Mouse (Mus musculus): ENCODE measurements at regions not wholly inside any gene's neighbourhood (a gene's known extent, or its start where the extent isn't known, plus 50 kb on each side); places are given as distances from the start of the nearest gene placed in this dataset.
A peak's percentile ranks its signal among the peaks of the same experiment; 100 is the strongest.

- DNase-seq (ENCODE audit: low spot score): no peak
Measured at GRCm38 (mm10) chr16:5487259-5487658, 231.5 kb upstream of the Eef2kmt start.

GRCm38 (mm10) chr16:5483337-5483736 is 227.6 kb upstream of the Eef2kmt start:
- Histone ChIP-seq H3K27me3 (ENCODE audit: control insufficient read depth, insufficient read depth, low read length) (no peaks in the 10 kb centered on the region), H3K27ac (replicated peaks; ENCODE audit: low read depth, low read length) (no peak overlapping the region), H3K9ac (ENCODE audit: low read length) (no peak overlapping the region), H3K4me2 (ENCODE audit: low read depth, severe bottlenecking) (no peak overlapping the region), H3K9me3 (ENCODE audit: control insufficient read depth, low read length) (no peaks in the 10 kb centered on the region), H3K36me3 (ENCODE audit: control insufficient read depth, insufficient read depth, low read length) (no peaks in the 10 kb centered on the region), H3K4me1 (ENCODE audit: control insufficient read depth, insufficient read depth, low read length) (no peaks in the 10 kb centered on the region), H3K4me3 (ENCODE audit: low read depth, low read length) (no peak overlapping the region)
- WGBS: 13% methylated on average over 6 of the region's 6 CpGs
- ATAC-seq (ENCODE audit: insufficient number of reproducible peaks, low FRiP score, low TSS enrichment, low read depth): no peak
- DNase-seq (ENCODE audit: low spot score): no peak

More at GRCm38 (mm10) chr16:5487259-5487658, 231.5 kb upstream of the Eef2kmt start:
- H3K27me3 ChIP-seq (ENCODE audit: control insufficient read depth, insufficient read depth, low read length): no peaks in the 10 kb centered on the region
- H3K4me2 ChIP-seq (ENCODE audit: low read depth, severe bottlenecking): no peak overlapping the region
- no peak overlapping the region for H3K27ac ChIP-seq (replicated peaks; ENCODE audit: low read depth, low read length)
- no peak overlapping the region for H3K9ac ChIP-seq (ENCODE audit: low read length)
- no peaks in the 10 kb centered on the region for H3K4me1 ChIP-seq (ENCODE audit: control insufficient read depth, insufficient read depth, low read length)
- ATAC-seq (ENCODE audit: insufficient number of reproducible peaks, low FRiP score, low TSS enrichment, low read depth): no peak
- H3K9me3 ChIP-seq (ENCODE audit: control insufficient read depth, low read length): no peaks in the 10 kb centered on the region
- WGBS: 48% methylated on average over 3 of the region's 3 CpGs
- H3K36me3 ChIP-seq (ENCODE audit: control insufficient read depth, insufficient read depth, low read length): no peaks in the 10 kb centered on the region
- no peak overlapping the region for H3K4me3 ChIP-seq (ENCODE audit: low read depth, low read length)

- no peak overlapping the region for H3K27ac ChIP-seq (replicated peaks; ENCODE audit: low read depth, low read length)
- 78% methylated on average over 1 of the region's 1 CpGs for WGBS
- H3K27me3 ChIP-seq (ENCODE audit: control insufficient read depth, insufficient read depth, low read length): no peaks in the 10 kb centered on the region
- ATAC-seq (ENCODE audit: insufficient number of reproducible peaks, low FRiP score, low TSS enrichment, low read depth): no peak
- DNase-seq (ENCODE audit: low spot score): no peak
- no peaks in the 10 kb centered on the region for H3K36me3 ChIP-seq (ENCODE audit: control insufficient read depth, insufficient read depth, low read length)
- H3K9ac ChIP-seq (ENCODE audit: low read length): no peak overlapping the region
- no peak overlapping the region for H3K4me2 ChIP-seq (ENCODE audit: low read depth, severe bottlenecking)
- no peak overlapping the region for H3K4me3 ChIP-seq (ENCODE audit: low read depth, low read length)
- no peaks in the 10 kb centered on the region for H3K9me3 ChIP-seq (ENCODE audit: control insufficient read depth, low read length)
- no peaks in the 10 kb centered on the region for H3K4me1 ChIP-seq (ENCODE audit: control insufficient read depth, insufficient read depth, low read length)
Measured at GRCm38 (mm10) chr16:5480148-5480547, 224.4 kb upstream of the Eef2kmt start.

- Histone ChIP-seq H3K9me3 (ENCODE audit: control insufficient read depth, low read length) (no peaks in the 10 kb centered on the region), H3K4me2 (ENCODE audit: low read depth, severe bottlenecking) (no peak overlapping the region), H3K27me3 (ENCODE audit: control insufficient read depth, insufficient read depth, low read length) (no peaks in the 10 kb centered on the region), H3K27ac (replicated peaks; ENCODE audit: low read depth, low read length) (no peak overlapping the region), H3K9ac (ENCODE audit: low read length) (no peak overlapping the region), H3K4me3 (ENCODE audit: low read depth, low read length) (no peak overlapping the region), H3K36me3 (ENCODE audit: control insufficient read depth, insufficient read depth, low read length) (no peaks in the 10 kb centered on the region), H3K4me1 (ENCODE audit: control insufficient read depth, insufficient read depth, low read length) (no peaks in the 10 kb centered on the region)
- ATAC-seq (ENCODE audit: insufficient number of reproducible peaks, low FRiP score, low TSS enrichment, low read depth) (no peak), DNase-seq (ENCODE audit: low spot score) (no peak)
Measured at GRCm38 (mm10) chr16:5478970-5479369, 223.2 kb upstream of the Eef2kmt start.

GRCm38 (mm10) chr16:5471321-5471720 is 215.5 kb upstream of the Eef2kmt start:
- DNase-seq (ENCODE audit: low spot score): peak; percentile 71
- Histone ChIP-seq H3K27me3 (ENCODE audit: control insufficient read depth, insufficient read depth, low read length) (no peaks in the 10 kb centered on the region), H3K9ac (ENCODE audit: low read length) (no peak overlapping the region), H3K4me2 (ENCODE audit: low read depth, severe bottlenecking) (no peak overlapping the region), H3K9me3 (ENCODE audit: control insufficient read depth, low read length) (no peaks in the 10 kb centered on the region), H3K4me1 (ENCODE audit: control insufficient read depth, insufficient read depth, low read length) (no peaks in the 10 kb centered on the region), H3K36me3 (ENCODE audit: control insufficient read depth, insufficient read depth, low read length) (no peaks in the 10 kb centered on the region), H3K4me3 (ENCODE audit: low read depth, low read length) (no peak overlapping the region), H3K27ac (replicated peaks; ENCODE audit: low read depth, low read length) (no peak overlapping the region)
- WGBS: 21% methylated on average over 5 of the region's 5 CpGs
- no peak for ATAC-seq (ENCODE audit: insufficient number of reproducible peaks, low FRiP score, low TSS enrichment, low read depth)

GRCm38 (mm10) chr16:5467587-5467986 is 211.8 kb upstream of the Eef2kmt start:
- 7% methylated on average over 3 of the region's 3 CpGs for WGBS
- Histone ChIP-seq H3K9ac (ENCODE audit: low read length) (no peak overlapping the region), H3K4me3 (ENCODE audit: low read depth, low read length) (no peak overlapping the region), H3K27me3 (ENCODE audit: control insufficient read depth, insufficient read depth, low read length) (no peaks in the 10 kb centered on the region), H3K27ac (replicated peaks; ENCODE audit: low read depth, low read length) (no peak overlapping the region), H3K9me3 (ENCODE audit: control insufficient read depth, low read length) (no peaks in the 10 kb centered on the region), H3K4me2 (ENCODE audit: low read depth, severe bottlenecking) (no peak overlapping the region), H3K36me3 (ENCODE audit: control insufficient read depth, insufficient read depth, low read length) (no peaks in the 10 kb centered on the region), H3K4me1 (ENCODE audit: control insufficient read depth, insufficient read depth, low read length) (no peaks in the 10 kb centered on the region)
- DNase-seq (ENCODE audit: low spot score) (peak; percentile 54), ATAC-seq (ENCODE audit: insufficient number of reproducible peaks, low FRiP score, low TSS enrichment, low read depth) (no peak)

- H3K9ac ChIP-seq (ENCODE audit: low read length): no peak overlapping the region
- no peak overlapping the region for H3K4me3 ChIP-seq (ENCODE audit: low read depth, low read length)
- WGBS: 67% methylated on average over 2 of the region's 2 CpGs
- no peak overlapping the region for H3K4me2 ChIP-seq (ENCODE audit: low read depth, severe bottlenecking)
- no peak for DNase-seq (ENCODE audit: low spot score)
- no peaks in the 10 kb centered on the region for H3K36me3 ChIP-seq (ENCODE audit: control insufficient read depth, insufficient read depth, low read length)
- ATAC-seq (ENCODE audit: insufficient number of reproducible peaks, low FRiP score, low TSS enrichment, low read depth): no peak
- H3K27me3 ChIP-seq (ENCODE audit: control insufficient read depth, insufficient read depth, low read length): no peaks in the 10 kb centered on the region
- H3K4me1 ChIP-seq (ENCODE audit: control insufficient read depth, insufficient read depth, low read length): no peaks in the 10 kb centered on the region
- no peak overlapping the region for H3K27ac ChIP-seq (replicated peaks; ENCODE audit: low read depth, low read length)
- H3K9me3 ChIP-seq (ENCODE audit: control insufficient read depth, low read length): no peaks in the 10 kb centered on the region
Measured at GRCm38 (mm10) chr16:5466760-5467159, 211.0 kb upstream of the Eef2kmt start.

- Histone ChIP-seq H3K4me1 (ENCODE audit: control insufficient read depth, insufficient read depth, low read length) (peaks cover 5% of the 10 kb centered on the region; the same call in 1 of the 2 replicates), H3K4me2 (ENCODE audit: low read depth, severe bottlenecking) (no peak overlapping the region), H3K4me3 (ENCODE audit: low read depth, low read length) (no peak overlapping the region), H3K9ac (ENCODE audit: low read length) (no peak overlapping the region), H3K27me3 (ENCODE audit: control insufficient read depth, insufficient read depth, low read length) (no peaks in the 10 kb centered on the region), H3K9me3 (ENCODE audit: control insufficient read depth, low read length) (no peaks in the 10 kb centered on the region), H3K27ac (replicated peaks; ENCODE audit: low read depth, low read length) (no peak overlapping the region), H3K36me3 (ENCODE audit: control insufficient read depth, insufficient read depth, low read length) (no peaks in the 10 kb centered on the region)
- 6% methylated on average over 5 of the region's 5 CpGs for WGBS
- DNase-seq (ENCODE audit: low spot score) (no peak), ATAC-seq (ENCODE audit: insufficient number of reproducible peaks, low FRiP score, low TSS enrichment, low read depth) (no peak)
Measured at GRCm38 (mm10) chr16:5455352-5455965, 199.7 kb upstream of the Eef2kmt start.

- no peaks in the 10 kb centered on the region for H3K27me3 ChIP-seq (ENCODE audit: control insufficient read depth, insufficient read depth, low read length)
- no peak overlapping the region for H3K4me2 ChIP-seq (ENCODE audit: low read depth, severe bottlenecking)
- no peak overlapping the region for H3K9ac ChIP-seq (ENCODE audit: low read length)
- no peaks in the 10 kb centered on the region for H3K36me3 ChIP-seq (ENCODE audit: control insufficient read depth, insufficient read depth, low read length)
- no peaks in the 10 kb centered on the region for H3K9me3 ChIP-seq (ENCODE audit: control insufficient read depth, low read length)
- WGBS: 20% methylated on average over 6 of the region's 6 CpGs
- ATAC-seq (ENCODE audit: insufficient number of reproducible peaks, low FRiP score, low TSS enrichment, low read depth) (no peak), DNase-seq (ENCODE audit: low spot score) (no peak)
- no peak overlapping the region for H3K27ac ChIP-seq (replicated peaks; ENCODE audit: low read depth, low read length)
- peaks cover 5% of the 10 kb centered on the region; the same call in 1 of the 2 replicates for H3K4me1 ChIP-seq (ENCODE audit: control insufficient read depth, insufficient read depth, low read length)
- no peak overlapping the region for H3K4me3 ChIP-seq (ENCODE audit: low read depth, low read length)
Measured at GRCm38 (mm10) chr16:5454243-5454642, 198.5 kb upstream of the Eef2kmt start.
